Mouse (Mus musculus): ENCODE measurements around the gene Dirc2.

- no peak for TF ChIP-seq CTCF (IDR thresholded peaks at IDR 0.05; ENCODE audit: low read depth)
- no peak for TF ChIP-seq EP300 (IDR thresholded peaks at IDR 0.05; ENCODE audit: low read depth)
Observed at GRCm38 (mm10) chr16:35769878-35770657, 912 bp upstream of the Dirc2 start, which contains the start of gene Hspbap1.
